Mouse (Mus musculus) kidney, postnatal 36 days (tissue): ENCODE results near the gene Zfp385a.

Source experiments
- DNase-seq, 2 experiments: peaks; one replicate each; pipeline ENCODE4 v3.0.0; 2021 to 2022; ENCODE audit warnings: mixed read lengths in 2 of 2

Gene Zfp385a

DNA sequence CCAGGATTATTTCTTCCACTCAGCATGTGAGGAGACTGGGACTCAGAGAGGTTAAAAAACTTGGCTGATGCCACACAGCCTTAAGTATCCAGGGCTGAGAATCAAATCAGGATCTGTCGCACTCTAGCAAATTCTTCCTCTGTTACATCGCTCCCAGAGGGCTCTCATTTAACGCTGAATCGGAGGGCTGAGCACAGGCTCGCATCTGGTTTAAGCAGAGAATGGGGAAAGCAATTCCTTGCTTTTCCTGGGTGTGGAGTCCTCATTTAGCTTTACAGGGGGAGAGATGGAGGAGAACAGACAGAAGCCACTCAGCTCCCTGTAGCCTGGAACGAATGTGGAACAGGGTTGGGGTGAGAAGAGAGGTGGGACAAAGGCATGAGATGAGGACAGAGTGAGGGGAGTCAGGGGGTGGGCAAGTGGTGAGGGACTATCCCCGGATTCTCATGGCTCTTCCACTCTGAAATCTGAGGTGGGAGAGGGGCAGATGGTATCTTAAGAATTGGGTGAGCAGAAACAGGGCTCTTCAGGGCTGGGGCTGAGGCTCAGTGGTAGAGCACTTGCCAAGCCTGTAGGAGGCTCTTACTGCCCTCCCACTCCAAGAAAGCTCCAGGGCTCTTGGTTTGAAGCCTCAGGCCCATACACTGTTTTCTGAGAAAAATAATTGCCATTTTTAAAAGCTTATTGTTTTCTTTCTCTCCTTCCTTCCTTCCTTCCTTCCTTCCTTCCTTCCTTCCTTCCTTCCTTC lies 4.2 kb downstream of the Zfp385a start:
- DNase-seq: no peak

DNA sequence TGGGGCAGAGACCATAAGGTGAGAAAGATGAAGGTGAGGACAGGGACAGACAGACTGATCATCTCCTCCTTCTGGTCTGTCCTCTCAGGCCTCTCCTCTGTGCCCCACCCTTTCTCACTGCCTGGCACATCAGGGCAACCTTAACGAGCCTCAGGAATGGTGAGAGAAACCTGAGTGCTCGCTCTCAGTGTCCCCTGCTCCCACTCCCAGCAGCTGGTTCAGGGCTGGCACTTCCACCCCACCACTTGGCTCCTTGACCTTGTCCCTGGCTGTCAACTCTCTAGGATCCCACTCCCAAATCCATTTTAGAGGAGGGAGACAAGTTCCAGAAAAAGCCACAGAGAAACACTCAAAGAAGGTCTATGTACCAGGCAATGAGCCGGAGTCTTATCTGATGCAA lies 4.9 kb downstream of the Zfp385a start:
- no peak for DNase-seq

DNA sequence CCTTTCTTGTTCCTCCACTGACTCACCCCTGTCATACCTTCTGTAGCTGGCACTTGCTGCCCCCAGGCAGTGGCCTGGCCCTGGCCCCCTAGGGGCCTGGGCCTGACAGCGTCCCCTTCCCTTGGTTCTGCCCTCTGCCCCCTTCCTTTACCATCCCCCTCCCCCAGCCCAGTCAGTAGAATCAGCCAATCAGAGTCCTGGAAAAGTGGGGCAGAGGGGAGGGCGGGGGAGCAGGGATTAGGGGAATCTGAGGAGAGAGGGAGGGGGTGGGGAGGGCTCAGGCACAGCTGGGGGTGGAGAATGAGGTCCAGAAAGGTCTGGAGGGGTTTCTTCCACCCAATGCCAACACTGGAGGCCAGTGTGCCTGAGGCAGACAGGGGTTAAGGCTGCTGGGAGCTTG lies 5.7 kb downstream of the Zfp385a start:
- DNase-seq: no peak

DNA sequence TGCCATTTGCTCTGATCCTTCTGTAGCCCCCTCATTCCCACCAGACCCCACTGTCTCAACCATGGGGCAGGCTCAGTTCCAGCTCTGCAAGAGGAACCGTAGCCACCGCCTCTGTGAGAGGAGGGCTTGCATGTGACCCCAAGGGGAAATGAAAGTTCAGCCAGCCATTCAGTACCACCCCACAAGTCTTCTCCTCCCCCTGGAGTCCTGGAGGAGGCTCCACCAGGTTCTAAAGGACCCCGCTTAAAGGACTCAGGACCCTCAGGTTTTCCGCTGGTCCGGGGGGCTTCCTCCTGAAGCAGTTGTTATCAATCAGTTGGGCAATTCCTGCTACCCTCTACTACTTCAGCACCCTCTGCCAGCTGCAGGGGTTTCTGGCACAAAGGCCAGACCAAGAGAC lies 6.2 kb downstream of the Zfp385a start:
- DNase-seq: no peak

DNA sequence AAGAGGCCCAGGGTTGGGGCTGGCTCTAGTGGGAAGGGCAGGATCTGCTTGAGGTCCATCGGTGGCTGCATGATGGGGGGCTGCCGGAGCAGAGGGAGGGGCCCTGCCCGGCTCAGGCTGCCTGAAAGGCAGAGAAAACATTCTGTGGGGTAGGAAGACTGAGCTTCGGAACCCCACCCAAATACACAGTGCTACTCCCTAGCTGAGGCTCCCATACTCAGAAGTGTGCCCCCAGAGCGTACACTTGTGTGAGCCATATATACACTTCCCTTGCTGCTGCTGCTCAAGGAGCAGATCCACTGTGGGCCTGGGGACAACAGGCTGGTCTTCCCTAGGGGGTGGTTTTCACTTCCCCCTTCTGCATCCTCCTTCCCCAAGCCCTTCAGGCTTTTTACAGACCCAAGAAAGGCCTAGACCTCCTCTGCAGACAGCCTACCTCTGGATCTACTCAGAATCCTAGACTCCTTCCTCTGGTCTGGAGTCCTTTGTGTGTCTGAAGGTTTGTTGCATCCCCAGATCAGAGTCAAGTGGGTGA lies 6.7 kb downstream of the Zfp385a start:
- DNase-seq: no peak

DNA sequence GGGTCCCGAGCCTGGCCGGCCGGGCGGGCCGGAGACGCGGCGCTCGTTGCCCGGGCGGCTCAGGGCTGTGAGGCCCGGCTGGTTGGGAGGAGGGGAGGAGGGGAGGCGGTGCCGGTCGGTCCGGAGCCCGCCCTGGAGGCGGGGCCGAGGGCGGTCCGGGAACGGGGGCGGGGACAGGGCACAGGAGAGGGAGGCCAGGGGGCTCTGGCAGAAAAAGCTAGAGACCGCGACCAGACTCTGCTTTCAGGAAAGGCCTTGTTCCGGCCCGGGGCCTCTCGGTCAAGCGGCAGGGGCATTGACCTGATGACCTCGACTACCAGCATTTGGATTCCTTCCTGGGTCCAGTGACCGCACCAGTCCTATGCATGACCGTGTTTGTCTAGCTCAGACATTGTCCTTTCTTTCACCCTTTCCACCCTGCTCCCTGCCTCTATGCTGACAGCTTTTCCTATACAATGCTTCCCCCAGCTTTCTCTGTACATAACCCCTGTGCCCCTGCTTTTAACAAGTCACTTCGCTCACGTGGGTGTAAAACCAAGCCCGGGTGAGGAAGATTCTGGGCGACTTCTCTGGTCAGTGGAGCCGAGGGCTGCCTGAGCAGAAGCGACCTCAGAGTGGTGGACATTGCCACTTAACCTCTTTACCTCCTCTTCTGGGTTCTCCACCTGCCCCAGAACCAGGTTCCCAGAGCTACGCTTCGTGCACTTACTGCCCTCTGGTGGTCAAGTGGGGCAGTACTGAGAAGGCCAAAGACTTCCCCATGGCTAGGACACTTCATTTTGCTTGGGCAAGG lies 16.2 kb downstream of the Zfp385a start:
- DNase-seq: peak; percentile 88 to 96

DNA sequence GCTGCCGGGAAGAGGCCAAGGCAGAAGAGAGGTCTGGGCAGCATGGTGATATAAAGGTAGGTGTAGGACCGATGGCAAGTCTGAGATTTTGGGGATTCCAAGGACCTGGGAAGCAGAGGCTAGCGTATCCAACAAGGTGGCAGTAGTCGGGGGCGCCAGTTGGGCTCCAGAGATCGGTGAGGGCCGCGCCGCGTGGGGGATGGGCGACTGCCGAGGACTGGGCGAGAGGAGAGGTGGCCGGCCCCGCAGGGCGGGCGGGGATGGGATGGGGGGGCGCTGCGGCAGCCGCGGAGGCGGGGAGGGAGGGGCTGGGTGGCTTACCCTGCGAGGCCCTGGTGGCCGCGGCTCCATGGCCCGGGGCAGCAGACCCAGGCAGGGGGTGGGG lies 16.8 kb downstream of the Zfp385a start:
- peak in 1 of 2 experiments; percentile 34 for DNase-seq

DNA sequence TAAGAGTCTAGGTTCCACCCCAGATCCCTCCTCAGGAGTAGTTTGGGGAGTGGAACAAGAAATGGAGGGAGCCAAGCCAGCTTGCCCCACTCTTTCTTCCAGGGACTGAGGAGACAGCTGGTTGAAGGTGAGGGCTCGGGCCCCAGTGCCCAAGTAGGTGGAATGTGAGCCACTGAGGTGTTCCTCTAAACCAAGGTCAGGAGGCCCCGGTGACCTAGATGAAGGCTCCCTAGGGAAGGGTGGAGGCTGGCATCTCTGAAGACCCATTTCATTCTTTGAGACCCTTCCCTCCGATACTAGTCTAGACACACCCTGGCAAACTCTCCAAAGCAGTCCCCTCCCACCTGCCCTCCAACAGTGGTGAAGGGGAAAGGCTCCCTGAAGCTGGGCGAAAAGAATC lies 17.5 kb downstream of the Zfp385a start:
- no peak for DNase-seq

DNA sequence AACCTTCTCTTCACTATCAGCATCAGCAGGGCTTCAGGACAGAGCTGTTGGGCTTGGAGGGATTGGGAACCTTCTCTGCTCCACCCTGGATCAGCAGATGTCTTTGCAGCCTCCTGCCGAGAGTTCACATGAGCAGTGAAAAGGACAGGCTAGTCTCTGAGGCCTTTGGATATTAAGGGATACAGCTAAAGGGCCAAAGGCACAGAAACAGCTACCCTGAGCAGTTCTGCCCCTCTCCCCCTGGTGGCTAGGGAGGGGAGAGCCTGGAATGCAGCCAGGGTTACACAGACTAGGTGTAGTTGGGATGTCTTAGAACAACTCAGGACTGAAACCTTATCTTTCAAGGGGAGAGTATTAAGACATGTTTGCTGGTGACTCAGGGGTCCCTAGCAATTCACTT lies 18.8 kb downstream of the Zfp385a start:
- DNase-seq: peak in 1 of 2 experiments; percentile 60

DNA sequence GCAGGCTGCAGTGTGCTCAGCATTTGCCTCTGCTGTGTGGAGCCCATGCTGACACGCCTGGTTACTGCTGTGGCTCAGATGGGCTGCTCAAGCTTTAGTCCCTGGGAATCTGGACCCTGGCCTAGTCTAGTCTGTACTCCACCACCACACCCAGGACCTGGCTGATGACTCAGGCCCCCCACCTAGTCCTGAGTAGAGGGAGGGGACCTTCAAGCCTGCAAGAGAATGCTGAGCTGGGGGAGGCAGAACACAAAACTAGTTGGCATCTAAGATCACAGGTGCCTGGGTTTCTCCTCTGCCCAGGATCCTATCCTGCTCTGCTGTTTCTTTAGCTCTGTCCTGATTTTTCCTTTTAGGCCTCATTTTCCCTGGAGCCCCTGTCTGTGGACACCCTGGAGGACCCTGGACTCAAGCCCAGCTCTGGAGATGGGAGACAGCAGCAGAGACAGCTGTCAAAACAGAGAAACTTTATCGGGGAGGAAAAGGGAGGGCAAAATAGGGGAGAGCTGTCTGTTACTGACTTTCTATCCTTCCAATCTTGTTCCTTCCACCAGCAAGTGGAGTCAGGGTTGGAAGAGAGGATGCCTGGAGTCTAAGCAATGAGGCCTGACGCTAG lies 21.6 kb downstream of the Zfp385a start:
- DNase-seq: no peak

DNA sequence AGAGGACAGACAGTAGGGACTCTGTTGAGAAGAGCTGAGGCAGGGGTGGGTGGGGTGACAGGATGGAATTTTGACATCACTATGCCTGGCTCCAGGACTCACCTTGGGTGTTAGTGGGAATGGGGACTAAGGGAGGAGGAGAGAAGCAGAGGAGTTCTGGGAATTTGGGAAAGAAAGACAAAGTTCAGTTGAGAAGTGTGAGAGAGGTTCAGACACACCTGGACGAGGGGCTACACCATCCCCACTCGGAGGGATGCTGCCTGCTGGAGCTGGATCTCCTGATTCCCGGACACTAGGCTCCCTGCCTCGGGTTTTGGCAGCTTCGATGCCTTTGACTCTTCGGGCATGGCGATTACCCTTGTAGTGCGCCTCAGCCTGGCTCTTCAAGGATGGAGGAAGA lies 22.2 kb downstream of the Zfp385a start:
- DNase-seq: no peak

DNA sequence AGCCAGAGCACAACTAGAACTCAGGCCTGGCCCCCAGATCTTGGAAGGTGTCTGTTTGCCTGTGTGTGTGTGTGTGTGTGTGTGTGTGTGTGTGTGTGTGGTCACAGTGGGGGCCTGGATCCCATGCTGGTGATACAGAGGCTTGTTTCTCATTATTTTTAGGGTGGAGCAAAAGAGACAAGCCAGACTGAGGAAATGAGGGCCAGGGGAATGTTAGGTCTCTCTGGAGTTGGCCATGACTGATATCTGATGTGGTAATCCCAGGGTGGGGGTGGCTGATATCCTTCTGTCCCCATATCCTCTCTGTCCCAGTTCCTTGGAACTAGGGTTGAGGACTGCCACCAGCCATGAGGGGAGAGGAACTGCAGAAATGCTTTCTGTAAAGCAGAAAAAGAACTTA lies 22.8 kb downstream of the Zfp385a start:
- no peak for DNase-seq

DNA sequence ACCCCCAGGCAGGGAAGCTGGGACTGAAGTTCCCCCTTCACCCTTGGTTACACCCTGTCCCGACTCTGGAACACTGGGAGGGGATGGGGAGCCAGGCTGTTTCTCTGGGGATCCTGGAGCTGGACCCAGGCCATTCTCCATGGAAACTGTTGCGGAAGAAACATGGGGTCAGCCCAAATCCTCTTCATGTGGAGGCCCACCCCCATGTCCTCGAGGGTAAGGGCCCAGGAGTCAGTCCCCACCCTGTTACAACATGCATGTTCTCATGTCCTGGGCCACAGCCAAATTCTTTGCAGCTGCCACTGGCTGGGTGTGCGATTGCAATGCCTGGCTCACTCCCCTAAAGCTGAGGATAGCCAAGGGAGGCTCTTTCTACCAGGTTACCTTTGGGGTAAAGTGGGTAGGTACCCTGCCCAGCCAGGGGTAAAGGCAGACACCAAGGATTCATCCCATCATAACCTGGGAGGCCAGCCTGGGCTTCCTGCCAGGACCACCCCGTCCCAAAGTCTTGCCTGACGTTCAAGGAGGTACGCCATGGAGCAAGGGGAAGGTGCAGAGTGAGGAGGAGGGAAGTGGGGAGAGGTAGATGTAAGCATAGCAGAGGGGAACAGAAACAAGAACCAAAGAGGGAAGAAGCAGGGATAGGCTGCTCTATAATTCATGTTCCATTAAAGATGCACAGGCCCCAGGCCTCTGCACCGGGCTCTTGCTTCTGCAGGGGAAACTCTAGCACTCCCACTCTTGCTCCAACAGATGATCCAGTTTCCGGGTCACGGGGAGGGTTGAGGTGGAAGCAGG lies 23.7 kb downstream of the Zfp385a start:
- DNase-seq: no peak

DNA sequence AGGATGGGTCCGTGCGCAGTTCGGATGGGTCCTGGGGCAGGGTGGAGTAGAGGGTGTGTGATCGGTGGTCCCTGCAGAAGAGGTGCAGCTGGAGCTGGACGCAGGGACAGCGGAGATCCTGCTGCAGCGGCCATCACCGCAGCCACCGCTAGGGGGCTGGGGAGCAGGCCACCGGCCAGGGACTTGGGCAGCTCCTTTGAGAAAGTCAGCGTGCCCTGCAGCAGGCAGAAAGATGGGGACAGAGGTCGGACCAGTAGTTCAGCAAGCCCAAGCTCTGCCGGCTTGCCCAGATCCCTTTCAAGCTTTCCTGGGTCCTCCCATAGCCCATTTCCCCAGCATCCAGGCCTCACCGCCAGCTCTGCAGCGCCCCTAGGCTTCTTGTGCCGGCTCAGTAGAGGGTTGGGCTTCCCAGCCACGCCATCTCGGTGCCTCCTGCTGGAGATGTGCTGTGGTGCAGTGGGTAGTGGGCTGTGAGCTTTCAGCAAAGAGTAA lies 24.8 kb downstream of the Zfp385a start:
- DNase-seq: peak; percentile 78 to 92

DNA sequence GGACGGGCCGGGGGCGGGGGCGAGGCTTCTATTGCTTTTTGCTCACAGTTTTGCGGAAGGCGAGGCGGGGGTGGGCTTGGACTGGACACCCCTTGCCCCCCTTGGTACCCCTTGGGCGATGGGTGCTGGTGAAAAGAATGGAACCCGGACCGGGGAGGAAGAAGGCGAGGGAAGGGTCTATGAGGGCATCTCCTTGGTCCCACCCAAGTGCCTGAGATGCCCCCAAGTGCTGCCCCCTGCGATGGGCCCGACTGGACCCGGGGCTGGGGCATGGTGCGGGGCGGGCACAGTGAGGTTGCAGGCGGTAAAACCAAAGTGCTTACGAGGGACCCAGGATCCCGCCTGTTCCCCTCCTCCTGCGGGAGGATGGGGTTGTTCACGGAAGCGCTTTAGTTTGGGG lies 25.7 kb downstream of the Zfp385a start:
- no peak for DNase-seq

DNA sequence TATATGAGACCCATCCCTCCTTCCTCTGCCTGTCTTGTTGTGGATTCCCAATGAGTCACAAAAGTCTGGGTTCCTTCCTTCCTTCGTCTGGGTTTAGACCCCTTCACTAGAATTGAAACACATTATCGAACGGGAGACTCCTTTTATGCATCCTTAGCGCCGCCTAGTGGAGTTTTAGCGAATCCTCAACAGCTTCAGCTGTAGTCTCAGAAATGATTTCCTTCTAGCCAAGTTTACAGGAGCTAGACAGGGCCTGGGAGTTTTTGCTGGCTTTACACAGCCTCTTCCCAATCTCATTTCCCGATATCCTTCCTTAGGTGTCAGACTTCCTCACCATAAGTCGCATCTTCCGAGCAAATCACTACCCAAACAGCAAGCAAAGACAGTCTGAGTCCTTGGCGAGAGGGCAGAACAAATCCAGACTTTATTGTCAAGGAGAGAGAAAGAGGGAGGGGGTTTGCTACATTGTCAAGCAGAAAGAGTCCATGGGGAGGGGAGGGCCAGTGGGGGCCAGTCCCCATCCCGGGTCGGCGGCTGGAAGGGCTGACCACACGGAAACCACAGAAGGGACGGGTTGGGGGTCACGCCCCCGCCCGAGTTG lies 26.3 kb downstream of the Zfp385a start:
- peak; percentile 71 to 74 for DNase-seq

DNA sequence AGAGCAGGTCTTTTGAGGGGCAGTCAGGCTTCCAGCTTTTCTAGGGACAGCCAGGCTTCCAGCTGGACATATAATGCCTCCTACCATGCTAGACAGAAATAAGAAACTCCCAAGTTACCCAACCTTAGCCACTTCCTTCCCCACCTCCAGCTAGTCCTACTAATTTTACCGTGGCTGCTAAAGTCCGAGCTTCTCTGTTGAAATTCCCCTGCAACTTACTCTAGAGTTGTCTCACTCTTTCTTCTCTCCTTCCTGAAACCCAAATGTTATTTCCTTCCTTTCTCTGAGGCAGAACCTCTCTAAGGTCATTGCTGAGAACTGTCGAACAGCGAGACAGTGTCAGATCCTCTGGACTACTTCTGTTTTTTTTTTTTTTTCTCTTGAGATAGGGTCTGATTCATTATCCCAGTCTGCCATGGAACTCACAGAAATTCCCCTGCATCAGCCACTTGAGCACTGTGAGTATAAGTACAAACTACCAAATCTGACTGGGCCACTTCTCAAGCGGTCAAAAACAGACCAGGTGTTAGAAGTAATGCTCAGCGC lies 29.5 kb downstream of the Zfp385a start, which contains the start of gene Gpr84:
TSS of gene Gpr84 (minus strand) at position 248 of the 546 bp plus-strand sequence.
- no peak for DNase-seq

DNA sequence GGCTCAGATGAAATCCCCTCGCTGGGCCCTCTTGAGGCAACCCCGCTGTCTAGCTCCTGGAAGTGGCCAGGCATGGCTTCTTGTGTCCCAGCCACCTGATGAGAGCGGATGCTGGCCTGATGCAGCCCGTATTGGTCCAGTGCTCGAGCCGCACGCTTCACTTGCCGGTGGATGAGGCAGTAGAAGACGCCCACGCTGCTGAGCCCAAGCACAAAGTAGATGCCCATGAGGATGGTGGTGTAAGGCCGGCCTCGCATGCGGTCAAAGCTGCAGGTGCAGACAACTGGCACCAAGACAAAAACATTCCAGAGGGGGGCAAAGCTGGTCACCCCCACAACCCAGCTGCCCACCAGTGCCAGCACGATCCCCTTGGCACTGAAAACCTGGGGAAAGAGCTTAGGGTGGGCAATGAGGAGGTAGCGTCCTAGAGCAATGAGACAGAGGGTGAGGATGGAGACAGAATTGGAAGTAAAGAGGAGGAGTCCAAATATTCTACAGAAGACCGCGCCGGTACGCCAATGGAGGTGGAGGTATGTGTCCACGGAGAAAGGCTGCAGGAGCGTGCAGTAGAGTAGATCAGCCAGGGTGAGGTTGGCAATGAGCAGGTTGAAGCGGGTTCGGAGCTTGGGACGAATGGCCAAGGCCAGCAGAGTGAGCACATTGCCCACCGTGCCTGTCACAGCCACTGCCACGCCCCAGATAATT lies 30.9 kb downstream of the Zfp385a start:
- DNase-seq: no peak

DNA sequence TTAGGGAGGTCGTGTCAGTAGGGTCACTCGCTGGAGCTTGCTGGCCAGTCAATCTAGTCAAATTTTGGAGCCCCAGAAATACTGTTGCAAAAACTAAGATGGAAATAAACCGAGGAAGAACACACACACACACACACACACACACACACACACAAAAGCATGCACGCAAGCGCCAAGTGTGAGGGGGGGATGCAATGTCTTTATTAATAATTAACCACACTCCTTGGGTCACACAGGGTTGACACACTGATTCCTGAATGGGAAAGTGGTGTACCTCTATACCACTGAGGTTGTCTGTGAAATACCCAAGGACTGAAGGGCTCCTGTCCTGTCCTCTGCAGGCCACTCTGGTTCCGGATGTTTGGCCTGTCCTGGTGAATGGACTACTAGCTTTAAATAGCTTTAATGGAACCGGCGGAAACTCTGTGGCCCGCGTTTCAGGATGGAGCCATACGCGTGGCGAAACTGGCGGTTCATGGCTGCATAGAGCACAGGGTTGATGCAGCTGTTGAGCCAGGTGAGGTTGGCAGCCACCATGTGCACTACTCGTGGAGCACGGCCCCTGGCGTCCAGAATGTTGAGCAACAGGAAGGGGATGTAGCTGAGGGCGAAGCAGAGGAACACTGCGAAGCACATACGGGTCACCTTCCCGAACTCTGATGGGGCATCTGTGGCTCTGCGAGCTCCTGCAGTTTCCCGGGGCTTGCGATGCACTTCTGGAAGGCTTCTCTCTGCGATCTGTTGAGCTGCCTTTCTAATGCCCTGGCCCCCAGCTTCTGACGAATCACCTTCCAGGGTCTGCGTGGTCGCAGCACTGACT lies 31.6 kb downstream of the Zfp385a start:
- DNase-seq: peak; percentile 55 to 65

DNA sequence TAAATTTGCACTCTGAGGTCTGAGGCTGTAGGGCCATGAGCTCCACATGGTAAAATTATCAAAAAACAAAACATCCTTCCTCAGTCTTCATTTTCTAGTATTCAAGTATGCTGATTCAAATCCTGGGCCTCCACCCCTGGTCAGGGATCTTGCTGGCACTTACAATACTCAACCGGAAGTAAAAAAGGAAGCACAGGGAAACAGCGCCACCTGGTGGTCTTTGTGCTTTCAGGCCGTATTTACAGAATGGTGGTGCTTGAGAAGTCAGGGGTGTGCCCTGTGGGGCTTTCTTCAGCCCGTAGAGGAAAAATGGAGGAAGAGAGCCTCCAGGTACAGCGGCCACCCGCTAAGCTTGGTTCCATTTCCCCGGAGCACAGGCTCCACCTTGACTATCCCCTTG lies 32.8 kb downstream of the Zfp385a start:
- peak; percentile 94 to 97 for DNase-seq
